Mouse (Mus musculus): ENCODE data around the gene Ugt1a6b.

DNA sequence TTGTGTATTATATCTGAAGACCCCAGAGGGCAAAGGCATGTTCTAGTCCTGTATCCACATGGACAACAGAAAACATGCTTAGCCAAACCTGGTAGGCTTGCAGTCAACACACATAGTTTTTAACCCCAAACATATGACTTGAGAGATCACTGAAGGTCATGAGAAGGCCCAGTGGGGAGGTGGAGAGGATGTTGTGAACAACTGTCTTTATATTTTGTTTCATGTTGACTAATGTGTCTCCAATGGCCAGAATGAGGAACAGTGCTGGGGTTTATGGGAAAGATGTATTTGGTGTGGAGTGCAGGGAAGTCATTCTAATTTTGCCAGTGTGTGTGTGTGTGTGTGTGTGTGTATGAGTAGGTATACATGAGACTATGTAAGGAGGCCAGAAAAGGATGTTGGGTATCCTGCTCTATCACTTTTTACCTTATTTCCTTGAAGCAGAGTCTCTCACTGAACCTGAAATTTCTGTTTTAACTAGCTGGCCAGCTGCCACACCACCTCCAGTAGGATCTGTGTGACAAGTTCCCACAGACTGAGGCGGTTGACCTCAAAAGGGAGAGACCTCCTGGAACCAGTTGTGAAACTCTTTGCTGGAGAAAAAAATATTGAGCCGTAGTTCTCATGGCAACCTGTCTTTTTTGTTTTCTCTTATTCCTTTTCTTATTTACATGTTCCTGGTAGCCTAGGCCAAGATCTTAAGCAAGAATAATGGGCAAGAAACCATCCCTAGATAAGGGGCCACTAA, 121.2 kb downstream of the Ugt1a6b start:
- no peak for TF ChIP-seq CTCF (IDR thresholded peaks at IDR 0.05; ENCODE audit: low read depth)
- no peak for TF ChIP-seq EP300 (optimal IDR thresholded peaks at IDR 0.05)
